Mouse (Mus musculus): ENCODE results near the gene Rpl36al.
A peak's percentile ranks its signal among the peaks of the same experiment; 100 is the strongest.

Rpl36al gene

GRCm38 (mm10) chr12:69158765-69159577 is 24.9 kb downstream of the Rpl36al start, which contains the start of gene Rps29:
TSS of gene Rps29 (minus strand) at chr12:69159186.
- peak; percentile 100 for DNase-seq (ENCODE audit: low spot score)

- DNase-seq (ENCODE audit: low spot score): peak; percentile 54
Measured at GRCm38 (mm10) chr12:69158366-69158764, 25.5 kb downstream of the Rpl36al start.

GRCm38 (mm10) chr12:69157107-69157506 is 26.8 kb downstream of the Rpl36al start:
- DNase-seq (ENCODE audit: low spot score): no peak

- no peak for DNase-seq (ENCODE audit: low spot score)
Measured at GRCm38 (mm10) chr12:69156436-69156835, 27.4 kb downstream of the Rpl36al start.

- no peak for DNase-seq (ENCODE audit: low spot score)
Measured at GRCm38 (mm10) chr12:69155923-69156322, 28.0 kb downstream of the Rpl36al start.

GRCm38 (mm10) chr12:69150049-69150448 is 33.8 kb downstream of the Rpl36al start:
- no peak for DNase-seq (ENCODE audit: low spot score)

- DNase-seq (ENCODE audit: low spot score): no peak
Measured at GRCm38 (mm10) chr12:69147166-69147735, 36.6 kb downstream of the Rpl36al start.

GRCm38 (mm10) chr12:69143460-69143859 is 40.4 kb downstream of the Rpl36al start:
- DNase-seq (ENCODE audit: low spot score): no peak

- no peak for DNase-seq (ENCODE audit: low spot score)
Measured at GRCm38 (mm10) chr12:69139841-69140240, 44.0 kb downstream of the Rpl36al start.

GRCm38 (mm10) chr12:69139201-69139600 is 44.7 kb downstream of the Rpl36al start:
- no peak for DNase-seq (ENCODE audit: low spot score)
